Mouse (Mus musculus): ENCODE results near the gene St14. TPM values are rescaled to one million over a fixed set of nuclear protein-coding genes. Genes with fewer than 3 reads are reported as not detected.

Gene St14
- 12.9 and 15.9 TPM in 2 replicates for polyA plus RNA-seq (2012; rRNA removed)

DNA sequence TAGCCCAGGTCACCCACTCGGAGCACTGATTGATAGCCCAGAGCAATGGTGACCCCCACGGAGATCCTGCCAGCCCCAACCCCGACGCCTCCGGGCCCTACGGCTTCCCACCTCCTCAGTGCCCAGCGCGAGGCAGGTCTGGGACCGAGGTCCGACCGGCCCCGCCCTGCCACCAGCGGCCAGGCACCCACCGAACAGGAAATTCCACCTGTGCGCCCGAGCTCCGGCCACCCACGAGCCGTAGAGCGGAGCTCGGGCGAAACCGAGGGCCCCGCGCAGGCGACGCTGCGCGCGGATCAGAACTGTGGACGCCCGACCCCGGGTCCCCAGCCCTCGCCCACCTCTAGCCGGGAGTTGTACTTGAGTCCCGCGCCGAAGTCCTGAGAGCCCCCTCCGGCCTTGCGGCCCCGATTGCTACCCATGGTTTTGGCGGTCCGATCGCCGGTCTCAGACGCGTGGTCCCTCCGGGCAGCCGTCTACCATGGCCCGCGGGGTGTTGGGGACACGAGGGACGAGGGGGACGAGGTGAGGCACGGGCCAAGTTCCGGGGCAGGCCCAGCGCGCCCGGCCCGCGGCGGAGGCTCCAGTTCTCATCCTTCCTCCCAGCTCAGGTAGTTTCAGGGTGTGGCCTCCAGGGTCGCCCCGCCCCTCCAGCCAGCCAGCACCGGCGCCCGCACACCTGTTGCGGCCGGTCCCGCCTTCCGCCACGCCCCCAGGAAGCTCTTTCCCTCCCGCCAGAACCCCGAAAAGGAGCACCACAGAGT lies at the start of gene St14:
Gene St14, minus strand, starts transcription at position 649 of the 764 bp plus-strand sequence.
- H3K27ac ChIP-seq (ENCODE audit: insufficient read depth, low read length), result no peak within 1 kb of the TSS; the same call in 1 of the 2 replicates

DNA sequence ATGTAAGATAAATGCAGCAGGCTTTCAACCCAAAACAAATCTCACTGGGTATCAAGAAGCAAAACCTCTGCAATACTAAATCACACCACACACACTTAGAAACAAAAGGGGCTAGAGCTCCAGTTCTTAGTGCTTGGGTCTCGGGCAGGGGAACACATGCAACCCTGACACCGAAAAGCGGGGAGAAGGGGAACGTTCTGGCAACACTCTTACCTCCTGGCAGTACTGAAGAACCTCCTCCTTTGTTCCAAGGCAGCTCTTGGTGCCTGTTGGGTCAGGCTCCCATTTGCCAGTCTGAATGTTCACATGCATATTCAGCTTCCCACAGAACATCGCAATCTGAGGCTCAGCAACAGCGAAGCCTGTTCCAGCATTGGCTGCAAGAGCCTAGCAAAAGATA lies 46.0 kb upstream of the St14 start:
- no peak overlapping the region for H3K4me3 ChIP-seq (ENCODE audit: extremely low read depth, insufficient read depth, insufficient read length)
- no peaks in the 10 kb centered on the region for H3K27me3 ChIP-seq (ENCODE audit: control insufficient read depth, insufficient read depth, low read length)
- H3K36me3 ChIP-seq (ENCODE audit: control insufficient read depth, insufficient read depth, low read length), result no peaks in the 10 kb centered on the region
- no peaks in the 10 kb centered on the region for H3K4me1 ChIP-seq (ENCODE audit: control insufficient read depth, insufficient read depth, insufficient read length)
- DNase-seq (ENCODE audit: low read depth in 1 of 2, low spot score in 2 of 2), result no peak
- no peak overlapping the region for H3K27ac ChIP-seq (ENCODE audit: insufficient read depth, low read length)
- 90% methylated on average over 6 of the region's 6 CpGs for WGBS
- no peak for TF ChIP-seq CTCF (IDR thresholded peaks at IDR 0.05; ENCODE audit: extremely low read depth, insufficient read depth, insufficient read length, insufficient replicate concordance)
- no peak for TF ChIP-seq POLR2A (IDR thresholded peaks at IDR 0.05; ENCODE audit: low read depth, low read length)

More for the DNA sequence above, at the start of gene St14:
- Histone ChIP-seq H3K4me3 (ENCODE audit: extremely low read depth, insufficient read depth, insufficient read length) (peak within 1 kb of the TSS; percentile 60), H3K36me3 (ENCODE audit: control insufficient read depth, insufficient read depth, low read length) (no peaks in the 10 kb centered on the region), H3K27me3 (ENCODE audit: control insufficient read depth, insufficient read depth, low read length) (0 out of 2 replicates have a peak, but pooled peaks cover 2% of the 10 kb centered on the region), H3K4me1 (ENCODE audit: control insufficient read depth, insufficient read depth, insufficient read length) (peaks cover 9% of the 10 kb centered on the region)
- TF ChIP-seq CTCF (IDR thresholded peaks at IDR 0.05; ENCODE audit: extremely low read depth, insufficient read depth, insufficient read length, insufficient replicate concordance) (no peak), POLR2A (IDR thresholded peaks at IDR 0.05; ENCODE audit: low read depth, low read length) (no peak)
- 1% methylated on average over 74 of the region's 74 CpGs for WGBS
- peak in 1 of 2 experiments; percentile 68 for DNase-seq (ENCODE audit: low read depth in 1 of 2, low spot score in 2 of 2)

DNA sequence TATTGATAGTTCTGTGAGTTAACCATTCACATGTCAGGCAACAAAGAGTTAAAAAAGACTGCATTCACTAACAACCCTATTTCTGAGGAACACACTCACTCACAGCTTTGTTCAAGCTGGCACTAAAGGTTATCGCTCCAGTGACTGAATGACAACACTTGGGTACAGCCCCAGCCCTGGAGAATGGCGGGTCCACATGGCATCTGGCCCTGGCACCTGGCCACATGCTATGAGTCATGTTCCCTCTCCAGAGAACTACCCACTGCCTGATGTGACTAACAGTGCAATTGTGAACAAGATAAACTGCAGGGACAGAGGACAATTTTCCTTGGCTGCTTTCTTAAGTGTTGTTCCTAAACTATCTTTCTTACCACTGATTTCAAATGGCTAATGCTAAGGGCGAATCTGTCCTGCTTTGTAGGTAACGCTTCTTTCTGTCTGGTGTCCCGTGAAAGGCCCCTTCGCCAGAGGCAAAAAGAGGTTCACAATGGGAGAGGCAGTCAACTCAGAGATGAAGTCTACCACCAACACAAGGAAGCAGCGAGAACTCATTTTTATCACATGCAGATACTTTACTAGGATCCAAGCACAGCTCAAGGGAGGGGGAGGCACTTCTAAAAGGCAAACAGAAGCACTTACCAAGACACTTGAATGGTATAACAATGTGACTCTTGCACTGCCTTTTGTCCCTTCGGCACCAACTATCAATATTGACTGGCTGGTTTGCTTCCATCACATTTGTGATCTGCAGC lies 44.9 kb upstream of the St14 start:
- no peak overlapping the region for H3K4me3 ChIP-seq (ENCODE audit: extremely low read depth, insufficient read depth, insufficient read length)
- DNase-seq (ENCODE audit: low read depth in 1 of 2, low spot score in 2 of 2), result no peak
- no peaks in the 10 kb centered on the region for H3K36me3 ChIP-seq (ENCODE audit: control insufficient read depth, insufficient read depth, low read length)
- no peak for TF ChIP-seq CTCF (IDR thresholded peaks at IDR 0.05; ENCODE audit: extremely low read depth, insufficient read depth, insufficient read length, insufficient replicate concordance)
- no peak for TF ChIP-seq POLR2A (IDR thresholded peaks at IDR 0.05; ENCODE audit: low read depth, low read length)
- 67% methylated on average over 8 of the region's 8 CpGs for WGBS
- H3K4me1 ChIP-seq (ENCODE audit: control insufficient read depth, insufficient read depth, insufficient read length), result no peaks in the 10 kb centered on the region
- H3K27me3 ChIP-seq (ENCODE audit: control insufficient read depth, insufficient read depth, low read length), result no peaks in the 10 kb centered on the region
- no peak overlapping the region for H3K27ac ChIP-seq (ENCODE audit: insufficient read depth, low read length)

DNA sequence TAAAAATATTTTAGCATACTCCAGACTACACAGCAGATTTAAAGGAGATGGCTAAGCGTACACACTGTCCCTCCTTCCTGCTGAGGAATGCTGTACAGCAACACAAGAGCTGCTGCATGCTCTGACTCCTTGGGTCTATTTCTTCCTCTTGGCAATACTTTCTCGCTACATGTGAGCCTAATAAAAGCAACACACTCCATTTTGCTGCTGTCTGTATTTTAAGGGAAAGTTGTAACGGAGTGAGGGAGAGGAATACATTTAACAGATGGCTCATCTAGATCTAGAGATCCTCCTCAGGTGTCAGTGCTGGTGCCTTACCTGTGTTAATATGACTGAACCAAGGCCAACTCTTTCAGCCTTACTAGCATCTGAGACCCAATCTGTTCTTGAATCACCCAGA lies 44.3 kb upstream of the St14 start:
- H3K4me3 ChIP-seq (ENCODE audit: extremely low read depth, insufficient read depth, insufficient read length), result no peak overlapping the region
- H3K27ac ChIP-seq (ENCODE audit: insufficient read depth, low read length), result no peak overlapping the region
- DNase-seq (ENCODE audit: low read depth in 1 of 2, low spot score in 2 of 2), result no peak
- no peaks in the 10 kb centered on the region for H3K27me3 ChIP-seq (ENCODE audit: control insufficient read depth, insufficient read depth, low read length)
- TF ChIP-seq CTCF (IDR thresholded peaks at IDR 0.05; ENCODE audit: extremely low read depth, insufficient read depth, insufficient read length, insufficient replicate concordance) (no peak), POLR2A (IDR thresholded peaks at IDR 0.05; ENCODE audit: low read depth, low read length) (no peak)
- H3K4me1 ChIP-seq (ENCODE audit: control insufficient read depth, insufficient read depth, insufficient read length), result no peaks in the 10 kb centered on the region
- H3K36me3 ChIP-seq (ENCODE audit: control insufficient read depth, insufficient read depth, low read length), result no peaks in the 10 kb centered on the region
- WGBS, result 90% methylated on average over 3 of the region's 3 CpGs

DNA sequence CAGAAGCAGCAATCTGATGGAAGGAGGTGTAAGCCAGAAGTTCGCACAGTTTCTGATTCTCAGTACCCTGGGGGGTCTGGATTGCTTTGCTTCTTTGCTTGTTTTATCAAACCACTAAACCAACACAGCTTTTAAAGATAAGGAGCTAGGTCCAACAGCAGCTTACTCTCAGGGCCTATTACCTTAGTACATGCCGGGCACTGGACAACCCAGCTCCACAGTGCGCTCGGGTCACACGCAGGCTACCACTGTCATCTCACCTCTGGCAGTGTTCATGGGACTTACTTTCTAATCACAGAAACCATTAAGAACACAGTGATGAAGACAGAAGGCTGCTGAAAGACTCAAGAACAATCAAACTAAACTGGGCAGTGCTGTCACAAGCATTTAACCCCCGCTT lies 43.7 kb upstream of the St14 start:
- Histone ChIP-seq H3K27me3 (ENCODE audit: control insufficient read depth, insufficient read depth, low read length) (no peaks in the 10 kb centered on the region), H3K4me1 (ENCODE audit: control insufficient read depth, insufficient read depth, insufficient read length) (no peaks in the 10 kb centered on the region), H3K36me3 (ENCODE audit: control insufficient read depth, insufficient read depth, low read length) (no peaks in the 10 kb centered on the region), H3K4me3 (ENCODE audit: extremely low read depth, insufficient read depth, insufficient read length) (no peak overlapping the region), H3K27ac (ENCODE audit: insufficient read depth, low read length) (no peak overlapping the region)
- no peak for TF ChIP-seq POLR2A (IDR thresholded peaks at IDR 0.05; ENCODE audit: low read depth, low read length)
- TF ChIP-seq CTCF (IDR thresholded peaks at IDR 0.05; ENCODE audit: extremely low read depth, insufficient read depth, insufficient read length, insufficient replicate concordance), result no peak
- WGBS, result 93% methylated on average over 6 of the region's 6 CpGs
- DNase-seq (ENCODE audit: low read depth in 1 of 2, low spot score in 2 of 2), result no peak

DNA sequence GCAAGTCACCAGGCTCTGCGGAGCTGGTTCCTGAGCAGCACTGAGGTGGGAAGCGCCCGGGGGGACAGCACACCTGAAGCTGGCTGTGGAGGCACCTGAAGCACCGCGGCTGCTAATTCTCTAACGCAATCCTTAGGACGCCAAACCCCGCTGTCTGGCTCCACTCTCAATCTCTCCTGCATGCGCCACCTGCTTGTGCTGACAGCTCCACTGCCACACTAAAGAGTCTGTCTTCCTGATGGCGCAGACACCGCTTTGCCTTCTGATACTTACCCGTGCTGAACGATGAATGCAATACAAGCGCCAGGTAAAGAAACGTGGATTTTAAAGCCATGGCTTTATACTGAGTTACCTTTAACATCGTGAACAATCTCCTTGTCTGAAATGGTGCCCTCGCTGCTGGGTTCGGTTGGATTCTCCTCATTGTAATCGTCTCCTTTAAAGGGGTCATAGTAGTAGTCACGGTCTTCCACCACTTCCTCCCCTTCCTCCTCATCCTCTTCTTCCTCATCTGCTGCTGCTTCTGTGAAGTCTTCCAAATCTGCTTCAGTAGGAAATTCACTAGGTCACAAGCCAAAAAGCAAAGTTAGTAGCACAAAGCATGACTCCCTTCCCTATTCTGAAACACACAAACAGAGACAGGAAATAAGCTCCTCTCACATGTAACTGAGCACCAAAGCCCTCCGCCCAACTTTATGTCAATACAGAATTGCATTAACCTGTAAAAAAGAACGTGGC lies 36.9 kb upstream of the St14 start:
- Histone ChIP-seq H3K4me1 (ENCODE audit: control insufficient read depth, insufficient read depth, insufficient read length) (no peaks in the 10 kb centered on the region), H3K36me3 (ENCODE audit: control insufficient read depth, insufficient read depth, low read length) (peaks cover 7% of the 10 kb centered on the region), H3K4me3 (ENCODE audit: extremely low read depth, insufficient read depth, insufficient read length) (no peak overlapping the region), H3K27me3 (ENCODE audit: control insufficient read depth, insufficient read depth, low read length) (no peaks in the 10 kb centered on the region), H3K27ac (ENCODE audit: insufficient read depth, low read length) (no peak overlapping the region)
- WGBS, result 87% methylated on average over 22 of the region's 22 CpGs
- DNase-seq (ENCODE audit: low read depth in 1 of 2, low spot score in 2 of 2), result no peak
- TF ChIP-seq POLR2A (IDR thresholded peaks at IDR 0.05; ENCODE audit: low read depth, low read length), result no peak
- no peak for TF ChIP-seq CTCF (IDR thresholded peaks at IDR 0.05; ENCODE audit: extremely low read depth, insufficient read depth, insufficient read length, insufficient replicate concordance)
